Mouse (Mus musculus): ENCODE measurements around the gene Xirp1.
"Not testable (repeated sequence)": the region's sequence is repeated elsewhere in the genome, so short reads cannot be mapped to it uniquely, and the experiment has no call there.

The Xirp1 gene

DNA sequence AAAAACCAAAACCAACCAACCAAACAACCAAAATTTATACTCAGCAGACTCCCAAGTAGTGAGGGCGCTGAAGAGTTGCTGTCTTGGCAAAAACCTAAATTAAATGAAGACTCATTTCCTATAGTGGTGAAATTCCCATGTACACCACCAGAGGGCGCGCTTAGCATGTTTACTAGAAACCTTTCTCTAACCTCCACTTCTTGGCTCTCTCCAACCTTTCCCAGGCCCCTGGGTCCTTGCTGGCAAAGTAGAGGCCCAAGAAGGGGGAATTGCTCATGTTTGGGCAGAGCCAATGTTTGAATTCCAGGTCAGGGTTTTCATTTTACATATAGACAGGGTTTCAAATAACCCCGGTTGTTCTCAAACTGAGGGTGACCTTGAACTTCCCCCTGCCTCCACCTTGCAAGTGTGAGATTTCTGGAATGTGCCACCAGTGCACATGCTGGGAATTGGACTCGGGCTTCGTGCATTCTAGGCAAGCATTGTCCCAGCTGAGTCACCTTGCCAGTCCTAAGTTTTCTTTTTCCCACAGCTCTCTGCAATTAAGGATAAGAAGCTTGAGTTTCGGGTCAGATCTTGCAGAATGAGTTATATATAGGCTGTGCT, 3.0 kb downstream of the Xirp1 start:
- peak; percentile 16 for DNase-seq (ENCODE audit: low read depth, low spot score)

DNA sequence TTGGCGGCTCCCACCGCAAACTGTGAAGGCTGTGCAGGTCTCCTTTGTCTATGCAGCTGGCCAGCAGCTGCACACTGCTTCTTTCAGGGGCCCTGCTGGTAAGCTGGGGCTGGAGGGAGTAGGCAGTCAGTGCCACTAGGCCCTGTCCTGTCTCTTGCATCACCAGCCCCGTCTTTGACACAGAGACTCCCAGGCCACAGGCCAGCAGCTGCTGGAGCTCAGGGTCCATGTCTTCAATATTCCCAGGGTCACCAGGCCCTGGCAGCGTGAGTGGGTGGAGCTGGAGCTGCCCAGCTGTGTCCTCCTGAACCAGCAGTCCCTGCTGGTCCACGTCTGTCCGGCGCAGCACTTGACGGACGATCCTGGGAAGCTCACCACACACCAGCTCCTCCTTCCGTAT, 6.4 kb downstream of the Xirp1 start:
- DNase-seq (ENCODE audit: low read depth, low spot score): no peak

DNA sequence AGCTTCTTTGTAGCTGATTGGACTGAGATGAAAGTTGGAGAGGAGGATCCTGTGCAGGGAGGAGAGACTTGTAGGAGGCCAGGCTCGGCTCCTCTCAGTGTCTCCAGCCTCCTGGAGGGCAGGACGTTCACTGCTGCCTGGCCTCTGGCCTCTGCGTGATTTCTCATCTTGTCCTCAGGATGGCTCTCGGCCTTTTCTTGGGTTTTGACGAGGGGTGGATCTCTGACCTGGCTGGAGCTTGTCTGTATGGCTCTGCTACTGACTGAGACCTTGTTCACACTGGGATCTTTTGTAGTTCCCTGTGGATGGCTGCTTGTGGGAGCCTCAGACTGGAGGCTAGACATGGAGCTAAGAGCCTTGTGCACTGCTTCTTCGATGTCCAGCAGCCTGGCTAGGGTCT, 8.6 kb downstream of the Xirp1 start:
- no peak for DNase-seq (ENCODE audit: low read depth, low spot score)

DNA sequence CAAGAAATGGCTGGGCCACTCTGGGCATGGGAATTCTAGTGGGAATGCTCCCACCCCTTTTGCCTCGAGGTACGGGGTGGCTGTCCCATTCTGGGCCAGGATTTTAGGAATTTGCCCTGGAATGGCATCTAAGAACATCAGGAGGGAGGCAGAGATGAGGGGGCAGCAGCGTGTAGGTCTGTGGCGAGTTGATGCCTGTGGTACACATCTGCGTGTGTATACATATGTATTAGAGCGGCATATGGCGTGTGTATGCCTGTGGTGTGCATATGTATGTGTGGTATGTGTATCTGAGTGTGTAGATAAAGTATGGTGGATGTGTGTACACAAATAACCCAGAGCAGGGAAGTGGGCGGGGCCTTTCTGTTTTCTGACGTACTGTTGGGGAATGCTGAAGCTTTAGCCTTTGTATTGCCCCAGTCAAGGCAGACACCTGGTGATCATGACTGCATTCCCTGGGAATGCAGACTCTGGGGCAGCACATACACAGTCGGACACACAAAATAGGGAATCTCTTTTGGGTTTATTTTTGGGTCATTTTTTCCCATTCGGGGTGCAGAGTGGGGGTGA, 10.1 kb downstream of the Xirp1 start:
- no peak for DNase-seq (ENCODE audit: low read depth, low spot score)

DNA sequence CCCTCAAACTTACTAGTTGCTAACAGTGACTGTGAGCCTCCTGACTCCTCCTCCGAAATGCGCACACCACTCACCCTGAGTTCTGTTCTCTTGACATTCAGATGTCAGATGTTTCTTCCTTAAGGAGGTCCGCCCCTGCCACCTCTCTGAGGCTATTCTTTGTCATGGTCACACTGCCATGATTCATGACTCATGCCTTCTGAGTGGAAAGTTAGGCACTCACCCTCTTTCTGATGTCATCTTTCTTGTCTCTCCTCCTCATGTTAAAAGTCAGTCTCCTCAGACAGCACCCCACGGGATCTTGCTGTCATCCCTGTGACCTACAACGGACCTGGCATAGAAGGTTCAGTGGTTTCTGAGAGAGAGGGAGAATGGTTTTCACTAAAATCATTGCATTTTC, 10.6 kb downstream of the Xirp1 start:
- no peak for DNase-seq (ENCODE audit: low read depth, low spot score)

DNA sequence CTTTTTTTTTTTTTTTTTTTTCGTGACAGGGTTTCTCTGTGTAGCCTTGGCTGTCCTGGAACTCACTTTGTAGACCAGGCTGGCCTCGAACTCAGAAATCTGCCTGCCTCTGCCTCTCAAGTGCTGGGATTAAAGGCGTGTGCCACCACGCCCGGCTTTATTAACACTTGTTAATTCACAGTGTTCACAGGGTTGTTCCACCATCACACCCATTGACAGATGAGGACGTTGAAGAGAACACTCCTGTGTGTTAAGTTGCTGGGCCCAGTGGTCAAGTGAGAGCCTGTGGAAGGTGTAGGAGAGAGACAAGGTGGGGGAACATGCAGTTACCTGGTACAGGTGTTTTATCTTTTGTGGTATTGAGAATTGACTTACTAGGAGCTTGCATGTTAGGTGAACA, 11.2 kb downstream of the Xirp1 start:
- DNase-seq (ENCODE audit: low read depth, low spot score): not testable (repeated sequence)

DNA sequence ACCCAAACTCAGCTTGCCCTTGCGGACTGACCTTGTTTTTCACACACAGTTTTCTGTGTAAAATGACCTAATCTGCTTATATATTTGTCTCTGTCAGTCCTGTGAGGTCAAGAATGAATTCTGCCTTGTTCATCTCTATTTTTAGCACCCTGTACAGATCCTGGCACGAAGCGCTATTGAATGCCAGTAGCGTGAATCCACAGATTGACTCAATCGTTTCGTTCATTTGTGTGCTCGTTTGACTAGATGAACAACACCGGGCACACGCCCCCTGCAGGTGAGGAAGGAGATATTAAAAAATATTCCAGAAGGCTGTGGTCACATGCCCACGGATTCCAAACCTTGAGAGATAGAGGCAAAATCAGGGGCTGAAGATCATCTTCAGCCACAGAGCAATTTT, 11.9 kb downstream of the Xirp1 start:
- DNase-seq (ENCODE audit: low read depth, low spot score): peak; percentile 64

DNA sequence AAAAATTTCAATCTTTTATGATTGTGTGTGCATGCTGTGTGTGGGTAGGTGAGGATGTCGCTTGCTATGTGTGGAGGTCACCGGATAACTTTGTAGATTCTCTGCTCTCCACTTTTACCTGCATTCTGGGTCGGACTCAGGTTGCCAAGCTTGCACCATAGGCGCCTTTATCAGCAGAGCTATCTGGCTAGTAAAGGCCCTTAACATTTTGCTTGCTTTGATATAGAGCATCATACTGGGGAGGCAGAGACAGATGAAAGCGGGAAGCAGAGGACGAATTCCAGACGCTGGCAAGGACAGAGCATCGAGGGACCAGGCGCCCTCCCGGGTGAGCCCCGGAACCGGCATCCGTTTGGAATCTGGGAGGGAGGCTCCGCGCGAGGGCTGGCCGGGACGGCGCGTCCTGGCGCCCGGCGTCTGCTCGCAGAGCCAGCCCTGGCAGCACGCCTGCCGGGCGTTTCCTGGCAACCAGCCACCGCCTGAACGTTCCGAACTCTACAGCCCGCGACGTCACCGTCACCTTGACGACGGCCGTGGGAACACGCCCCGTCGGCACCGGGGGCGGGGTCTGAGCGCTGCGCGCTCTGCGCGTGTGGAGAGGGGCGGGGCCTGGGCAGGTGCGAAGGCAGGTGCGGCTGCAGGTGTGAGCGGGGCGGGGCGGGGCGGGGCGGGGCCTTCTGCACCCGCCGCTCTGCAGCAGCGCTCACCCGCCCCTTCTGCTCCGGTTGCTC, 12.5 kb downstream of the Xirp1 start:
- peak; percentile 85 for DNase-seq (ENCODE audit: low read depth, low spot score)

DNA sequence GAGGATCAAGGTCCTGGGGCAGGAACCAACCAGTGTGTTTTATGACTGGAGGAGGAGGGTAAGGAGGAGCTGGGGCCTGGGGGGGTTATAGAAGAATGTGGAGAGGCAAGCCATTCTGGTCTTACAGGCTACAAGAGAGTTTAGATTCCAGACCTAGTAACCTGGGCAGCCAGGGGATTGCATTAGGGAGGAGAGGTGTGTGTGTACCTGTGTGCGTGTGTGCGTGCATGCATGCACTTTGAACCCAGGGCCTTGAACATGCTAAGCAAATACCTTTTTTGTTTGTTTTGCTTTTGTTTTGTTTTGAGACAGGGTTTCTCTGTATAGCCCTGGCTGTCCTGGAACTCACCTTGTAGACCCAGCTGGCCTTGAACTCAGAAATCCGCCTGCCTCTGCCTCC, 13.5 kb downstream of the Xirp1 start:
- DNase-seq (ENCODE audit: low read depth, low spot score): no peak

DNA sequence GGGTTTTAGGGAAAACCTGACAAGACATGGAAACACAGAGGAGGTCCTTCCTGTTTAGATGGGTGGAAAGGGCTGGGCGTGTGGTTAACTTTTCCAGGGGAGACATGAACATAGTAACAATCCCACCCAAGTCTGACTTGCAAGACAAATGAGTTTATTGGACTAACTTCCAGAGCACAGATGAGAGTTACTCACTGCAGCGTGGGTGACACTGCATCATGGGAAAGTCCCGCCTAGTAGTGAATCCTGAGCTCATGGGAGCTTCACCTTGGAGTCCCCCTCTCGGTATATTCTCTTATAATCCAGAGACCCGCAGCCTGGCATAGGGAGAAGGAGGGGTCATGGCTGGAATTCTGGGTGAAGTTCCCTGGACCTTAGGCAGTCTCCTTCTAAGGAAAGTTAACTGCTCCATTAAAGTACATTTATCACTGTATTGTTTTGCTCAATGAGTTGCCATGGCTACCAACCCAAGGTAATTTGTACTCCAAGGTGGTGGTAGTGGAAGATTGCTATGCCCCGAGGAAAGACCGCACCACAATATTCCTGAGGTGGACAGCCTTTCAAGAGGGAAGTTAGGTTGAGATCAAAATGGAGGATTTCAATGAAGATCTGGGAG, 14.1 kb downstream of the Xirp1 start:
- no peak for DNase-seq (ENCODE audit: low read depth, low spot score)

DNA sequence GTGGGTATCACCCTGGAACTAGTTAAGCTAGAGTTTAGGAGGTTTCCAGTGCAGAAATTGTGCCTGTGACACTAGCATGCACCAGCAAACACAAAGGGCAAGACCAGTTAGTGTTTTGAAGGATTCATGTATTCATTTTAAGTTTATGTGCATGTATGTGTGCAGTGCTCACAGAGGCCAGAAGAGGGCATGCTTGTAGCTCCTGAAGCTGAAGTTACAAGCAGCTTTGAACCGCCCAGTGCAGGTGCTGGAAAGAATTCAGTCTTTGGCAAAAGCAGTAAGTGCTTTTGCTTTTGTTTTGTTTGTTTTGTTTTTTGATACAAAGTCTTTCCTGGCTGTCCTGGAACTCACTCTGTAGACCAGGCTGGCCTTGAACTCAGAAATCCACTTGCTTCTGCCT, 15.6 kb downstream of the Xirp1 start:
- no peak for DNase-seq (ENCODE audit: low read depth, low spot score)

DNA sequence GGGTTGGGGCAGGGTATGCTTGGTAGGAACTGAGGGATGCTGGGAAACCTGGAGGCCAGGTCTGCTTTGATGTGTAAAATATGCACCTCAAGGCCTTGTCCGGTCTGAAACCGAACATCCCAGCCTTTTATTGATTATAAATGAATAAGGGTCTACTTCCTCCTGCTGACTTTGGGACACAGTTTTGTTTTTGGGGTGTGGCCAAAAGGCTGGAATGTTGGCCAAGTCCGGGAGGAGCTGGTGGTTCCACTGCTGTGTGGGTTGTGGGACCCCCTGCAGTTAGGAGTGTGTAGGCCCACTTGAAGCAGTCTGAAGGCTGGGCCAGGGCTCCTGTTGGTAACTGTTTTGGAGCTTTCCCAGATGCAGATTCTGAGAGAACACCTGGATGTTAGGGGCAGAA, 17.5 kb downstream of the Xirp1 start:
- DNase-seq (ENCODE audit: low read depth, low spot score): no peak

DNA sequence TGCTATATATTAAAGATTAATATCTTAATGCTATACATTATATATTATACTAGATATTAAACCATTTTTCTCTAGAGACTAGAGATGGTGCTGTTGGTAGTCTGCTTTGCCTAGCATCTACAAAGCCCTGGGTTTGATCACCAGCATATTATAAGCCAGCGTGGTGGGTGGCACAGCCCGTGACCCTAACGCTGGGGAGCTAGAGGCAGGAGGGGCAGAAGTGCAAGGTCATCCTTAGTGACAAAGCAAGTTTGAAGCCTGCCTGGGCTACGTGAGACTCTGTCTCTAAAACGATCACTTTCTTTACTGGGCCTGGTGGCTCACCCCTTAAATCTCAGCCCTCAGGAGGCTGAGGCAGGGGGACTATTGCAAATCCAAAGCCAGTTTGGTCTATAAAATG, 20.5 kb downstream of the Xirp1 start:
- no peak for DNase-seq (ENCODE audit: low read depth, low spot score)

DNA sequence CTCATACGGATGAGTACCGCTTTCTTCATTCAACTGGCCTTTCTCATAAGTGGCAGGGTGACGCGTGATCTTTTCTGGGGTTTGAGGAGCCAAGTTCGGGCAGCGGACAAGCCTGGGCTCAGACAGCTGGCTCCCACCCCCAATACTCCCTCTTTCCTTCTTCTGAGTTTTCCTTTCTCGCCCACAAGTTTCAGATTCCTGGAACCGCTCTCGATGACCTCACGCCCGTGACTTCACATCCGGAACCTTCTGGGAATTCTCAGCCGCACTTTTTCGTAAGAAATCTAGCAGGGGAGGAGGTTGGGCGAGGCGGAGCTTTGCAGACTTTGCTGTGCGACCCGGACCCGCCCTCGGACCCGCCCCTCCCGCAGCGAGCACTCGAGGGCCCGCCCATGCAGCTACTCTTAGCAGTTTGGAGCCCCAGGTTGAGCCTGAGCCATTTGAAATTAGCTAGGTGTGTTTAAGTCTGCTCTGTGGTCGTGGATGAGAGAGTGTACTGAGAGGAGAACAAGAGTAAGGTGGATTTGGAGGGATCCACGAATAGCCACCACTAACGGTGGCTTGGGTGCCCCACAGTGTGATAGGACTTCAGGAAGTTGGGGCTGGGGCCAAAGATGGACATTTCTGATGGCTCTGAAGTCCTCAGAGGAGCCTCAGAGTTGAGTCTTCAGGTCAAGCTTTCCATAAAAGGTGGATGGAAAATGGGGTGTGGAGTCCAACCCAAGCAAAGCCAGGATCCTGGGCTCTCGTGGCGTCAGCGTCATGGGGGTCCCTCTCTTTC, 21.3 kb downstream of the Xirp1 start:
- DNase-seq (ENCODE audit: low read depth, low spot score): no peak

DNA sequence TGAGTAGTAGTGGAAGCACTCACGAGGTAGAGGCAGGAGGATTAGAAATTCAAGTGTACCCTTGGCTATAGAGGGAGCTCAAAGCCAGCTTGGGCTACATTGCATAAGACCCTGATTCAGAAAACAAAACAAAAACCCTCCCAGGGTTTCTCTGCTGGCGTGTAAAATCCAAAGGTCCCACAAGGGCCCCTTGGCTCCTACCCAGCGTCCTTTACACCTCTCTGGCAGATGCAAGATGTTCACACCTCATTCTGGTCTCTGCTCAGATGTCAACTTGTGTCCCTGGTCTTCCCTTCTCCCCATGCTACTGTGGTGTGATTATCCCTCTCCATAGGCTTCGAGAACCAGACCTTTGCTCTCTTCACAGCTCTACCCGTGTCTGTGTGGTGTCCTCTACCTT, 22.6 kb downstream of the Xirp1 start:
- no peak for DNase-seq (ENCODE audit: low read depth, low spot score)

DNA sequence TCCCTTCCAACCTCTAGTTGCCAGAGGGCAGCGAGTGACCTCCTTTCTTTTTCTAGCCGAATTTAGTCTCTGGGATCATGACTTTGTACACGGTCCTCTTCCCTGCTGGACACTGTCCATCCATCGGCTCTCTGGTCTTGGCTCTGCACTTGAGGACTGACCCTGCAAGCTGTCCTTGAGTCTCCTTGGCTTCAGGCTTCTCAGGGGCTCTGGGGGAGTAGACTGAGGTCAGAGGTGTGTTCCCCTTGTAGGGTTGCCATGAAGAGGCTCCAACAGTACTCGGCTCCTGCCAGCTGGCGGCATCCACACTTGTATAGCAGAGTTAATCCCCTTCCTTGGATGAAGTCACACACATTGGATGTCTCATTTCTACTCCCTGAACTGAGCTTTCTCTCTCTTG, 23.8 kb downstream of the Xirp1 start:
- DNase-seq (ENCODE audit: low read depth, low spot score): no peak

DNA sequence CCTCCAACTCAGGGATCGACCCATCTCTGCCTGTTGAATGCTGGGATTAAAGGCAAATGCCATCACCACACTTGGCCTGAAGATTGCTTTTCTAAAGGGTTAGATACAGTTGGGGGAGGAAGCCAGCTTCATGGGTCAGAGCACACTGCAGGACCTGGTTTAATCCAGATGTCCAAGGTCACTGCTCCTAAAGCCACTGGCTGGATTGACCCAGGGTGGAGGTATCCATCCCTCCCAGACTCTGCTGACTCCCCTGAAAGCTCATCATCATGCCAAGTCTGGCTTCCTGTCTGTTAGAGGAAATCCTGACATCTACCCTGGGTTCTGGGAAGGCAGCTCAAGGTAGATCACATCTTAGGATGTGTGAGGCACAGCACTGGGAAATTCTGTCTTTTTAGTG, 24.6 kb downstream of the Xirp1 start:
- no peak for DNase-seq (ENCODE audit: low read depth, low spot score)

DNA sequence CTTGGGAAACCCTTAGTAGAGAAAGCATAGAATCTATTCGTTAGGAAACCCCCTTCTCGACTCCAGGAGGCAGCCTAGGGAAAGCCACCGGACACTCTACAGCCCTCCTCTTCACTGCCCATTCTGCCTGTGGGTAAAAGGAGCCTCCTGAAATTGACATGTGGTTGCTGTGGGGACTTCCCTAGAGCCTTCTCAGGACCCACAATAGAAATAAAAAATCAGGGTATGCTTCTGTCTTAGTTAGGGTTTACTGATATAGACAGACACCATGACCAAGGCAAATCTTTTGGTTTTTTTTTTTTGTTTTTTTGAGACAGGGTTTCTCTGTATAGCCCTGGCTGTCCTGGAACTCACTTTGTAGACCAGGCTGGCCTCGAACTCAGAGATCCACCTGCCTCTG, 27.3 kb downstream of the Xirp1 start:
- DNase-seq (ENCODE audit: low read depth, low spot score): no peak

DNA sequence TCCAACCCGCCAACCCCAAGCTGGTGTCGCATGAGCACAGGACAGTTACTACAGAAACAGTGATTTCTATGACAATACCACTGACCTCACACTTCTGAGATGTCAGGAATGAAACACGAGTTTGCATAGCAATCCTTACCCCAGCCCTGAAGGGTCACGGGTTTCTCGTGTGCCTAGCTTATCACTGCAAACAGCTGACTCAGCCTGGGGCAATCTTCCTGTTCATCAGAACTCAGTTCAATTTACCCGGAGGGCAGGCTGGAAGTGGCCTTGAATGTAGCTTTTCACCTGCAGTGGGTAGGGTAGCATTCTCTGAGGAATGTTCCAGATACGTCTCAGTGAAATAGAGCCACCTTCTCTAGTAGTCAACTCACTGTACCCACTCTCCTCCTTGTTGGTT, 29.2 kb downstream of the Xirp1 start:
- DNase-seq (ENCODE audit: low read depth, low spot score): no peak

DNA sequence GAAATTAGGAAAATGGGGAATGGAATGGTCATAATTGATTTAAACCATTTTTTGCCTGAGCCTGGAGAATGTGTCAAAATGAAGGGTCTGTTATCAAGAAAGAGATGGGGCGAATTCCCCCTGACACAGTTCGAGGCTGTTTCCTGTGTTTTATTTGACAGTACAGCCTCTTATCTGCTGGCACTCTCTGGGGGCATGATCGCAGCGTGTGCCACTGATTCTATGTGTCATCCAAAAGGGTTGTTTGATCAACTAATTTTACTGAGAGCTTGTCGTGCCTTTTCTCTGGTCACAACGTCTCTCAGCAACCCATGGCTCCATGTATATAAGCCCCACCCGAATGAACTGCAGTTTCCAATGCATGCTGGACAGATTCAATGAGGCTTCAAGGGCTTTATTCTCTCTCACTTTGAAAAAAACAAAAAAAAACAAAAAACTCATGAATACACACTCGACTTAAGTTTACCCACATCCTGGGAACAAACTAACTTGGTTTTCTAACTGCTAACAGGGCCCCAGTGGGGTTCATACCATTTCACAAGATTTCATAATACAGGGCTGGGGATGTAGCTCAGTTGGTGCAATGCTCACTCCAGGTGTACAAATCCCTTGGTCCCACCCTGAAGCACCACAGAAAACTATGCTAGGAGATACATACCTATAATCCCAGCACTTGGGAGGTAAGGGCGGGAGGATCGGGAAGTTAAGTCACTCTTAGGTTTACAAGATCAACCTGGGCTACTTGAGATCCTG, 30.1 kb downstream of the Xirp1 start:
- DNase-seq (ENCODE audit: low read depth, low spot score): no peak

DNA sequence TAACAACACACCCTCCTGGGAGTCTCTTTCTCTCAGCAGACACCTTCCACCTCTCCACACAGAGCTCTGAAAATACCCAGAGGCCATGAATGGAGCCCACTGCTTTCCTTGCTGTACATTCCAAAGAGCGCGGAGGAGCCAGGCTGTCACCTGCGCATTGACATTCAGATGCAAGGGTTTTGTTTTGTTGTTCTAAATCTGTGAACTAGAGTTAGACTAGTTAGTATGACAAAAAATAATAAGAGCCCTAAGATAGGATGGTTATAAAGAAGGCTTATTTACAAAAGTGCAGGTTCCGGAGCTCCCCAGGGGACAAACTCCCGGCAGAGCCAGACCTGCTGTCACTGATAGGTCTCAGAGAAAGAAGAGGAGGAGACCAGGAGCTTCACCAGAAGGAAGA, 32.1 kb downstream of the Xirp1 start:
- DNase-seq (ENCODE audit: low read depth, low spot score): no peak

Measured in brain, embryonic 18.5 days (tissue).